Mouse (Mus musculus): Measurements from ENCODE around the gene Gm7978. TPM values are rescaled to one million over a fixed set of nuclear protein-coding genes. Genes with fewer than 3 reads are reported as not detected.
"Not testable (repeated sequence)": the region's sequence is repeated elsewhere in the genome, so short reads cannot be mapped to it uniquely, and the experiment has no call there.

Gm7978 gene
- total RNA-seq (2015) (not detected in 2 replicates), total RNA-seq (2017) (not detected in 2 replicates)

- ATAC-seq (ENCODE audit: poor library complexity, severe bottlenecking), result not testable (repeated sequence)
These were observed at the start of gene Gm7978 for GRCm38 (mm10) chr5:95736073-95736472. Gene Gm7978, minus strand, starts transcription at chr5:95736173.

DNA sequence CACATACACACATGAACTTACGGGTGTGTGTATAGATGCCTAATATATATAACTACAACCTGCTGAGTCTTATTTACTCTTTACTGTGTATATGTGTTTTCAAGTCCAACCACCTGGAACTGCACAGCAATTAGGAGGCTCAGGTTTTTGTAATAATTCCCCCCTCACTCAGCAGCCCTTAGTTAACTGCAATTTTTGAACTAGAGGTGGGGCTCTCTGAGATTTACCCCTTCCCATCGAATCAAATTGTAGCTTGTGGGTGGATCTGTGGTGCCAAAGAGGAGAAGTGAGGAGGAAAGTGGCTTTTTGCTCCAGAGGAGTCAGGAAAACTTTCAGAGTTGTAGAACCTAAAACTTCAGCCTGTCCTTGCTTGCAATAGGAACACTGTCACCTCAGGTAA lies 39.7 kb upstream of the Gm7978 start, which contains the start of gene E330014E10Rik:
E330014E10Rik (plus strand) TSS at position 301 of the 400 bp plus-strand sequence.
- not testable (repeated sequence) for ATAC-seq (ENCODE audit: poor library complexity, severe bottlenecking)

DNA sequence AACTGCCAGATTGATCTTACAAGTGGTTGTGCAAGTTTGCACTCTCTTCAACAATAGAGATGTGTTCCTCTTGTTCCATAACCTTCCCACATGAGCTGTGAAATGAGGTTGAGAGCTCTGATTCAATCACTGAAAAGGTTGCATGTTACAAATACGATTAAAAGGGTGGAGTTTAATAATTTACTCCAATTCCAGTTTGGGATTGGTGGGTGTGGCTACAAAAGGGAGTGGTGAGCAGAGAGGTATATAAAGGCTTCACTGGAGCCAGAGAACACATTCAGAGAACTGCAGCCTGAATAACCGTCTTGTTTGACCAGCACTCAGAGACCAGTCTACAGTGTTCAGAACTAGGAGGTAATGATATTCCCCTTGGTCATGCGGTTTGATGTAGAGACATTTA lies 5.7 kb upstream of the Gm7978 start, which contains the start of gene Gm7982:
Gm7982 (plus strand) TSS at position 301 of the 400 bp plus-strand sequence.
- ATAC-seq (ENCODE audit: poor library complexity, severe bottlenecking), result not testable (repeated sequence)

Other genes with a start within 250 kb of the Gm7978 start
- not detected in 2 replicates for gene Gm3286, start 225.4 kb downstream of the Gm7978 start, total RNA-seq (2015)
- gene Gm3286, start 225.4 kb downstream of the Gm7978 start, total RNA-seq (2017), result not detected in 2 replicates
- gene Gm7971, start 141.3 kb downstream of the Gm7978 start, total RNA-seq (2015), result not detected in 2 replicates
- not detected in 2 replicates for gene Gm7971, start 141.3 kb downstream of the Gm7978 start, total RNA-seq (2017)
- gene Gm7982, start 5.8 kb upstream of the Gm7978 start, total RNA-seq (2015), result not detected in 2 replicates
- gene Gm7982, start 5.8 kb upstream of the Gm7978 start, total RNA-seq (2017), result not detected in 2 replicates
- gene E330014E10Rik, start 39.8 kb upstream of the Gm7978 start, total RNA-seq (2015), result not detected in 2 replicates
- gene E330014E10Rik, start 39.8 kb upstream of the Gm7978 start, total RNA-seq (2017), result not detected in 2 replicates
- not detected in 2 replicates for gene Cxcl13, start 220.8 kb upstream of the Gm7978 start, total RNA-seq (2015)
- gene Cxcl13, start 220.8 kb upstream of the Gm7978 start, total RNA-seq (2017), result not detected in 2 replicates

All from megakaryocyte, adult 5-6 weeks (primary cell).